Mouse (Mus musculus) megakaryocyte, embryonic 14.5 days (primary cell): ENCODE data around the gene Slc25a28.

Source experiments
- FLI1 ChIP-seq: IDR thresholded peaks from 2 replicates; pipeline ENCODE4 v1.6.1; 2012; ENCODE audit warnings: low read length, inconsistent platforms, mixed read lengths
- GATA1 ChIP-seq: IDR thresholded peaks from 3 replicates; pipeline ENCODE4 v1.6.1; 2012; ENCODE audit warnings: mixed read lengths, low read length, inconsistent platforms, borderline replicate concordance

DNA sequence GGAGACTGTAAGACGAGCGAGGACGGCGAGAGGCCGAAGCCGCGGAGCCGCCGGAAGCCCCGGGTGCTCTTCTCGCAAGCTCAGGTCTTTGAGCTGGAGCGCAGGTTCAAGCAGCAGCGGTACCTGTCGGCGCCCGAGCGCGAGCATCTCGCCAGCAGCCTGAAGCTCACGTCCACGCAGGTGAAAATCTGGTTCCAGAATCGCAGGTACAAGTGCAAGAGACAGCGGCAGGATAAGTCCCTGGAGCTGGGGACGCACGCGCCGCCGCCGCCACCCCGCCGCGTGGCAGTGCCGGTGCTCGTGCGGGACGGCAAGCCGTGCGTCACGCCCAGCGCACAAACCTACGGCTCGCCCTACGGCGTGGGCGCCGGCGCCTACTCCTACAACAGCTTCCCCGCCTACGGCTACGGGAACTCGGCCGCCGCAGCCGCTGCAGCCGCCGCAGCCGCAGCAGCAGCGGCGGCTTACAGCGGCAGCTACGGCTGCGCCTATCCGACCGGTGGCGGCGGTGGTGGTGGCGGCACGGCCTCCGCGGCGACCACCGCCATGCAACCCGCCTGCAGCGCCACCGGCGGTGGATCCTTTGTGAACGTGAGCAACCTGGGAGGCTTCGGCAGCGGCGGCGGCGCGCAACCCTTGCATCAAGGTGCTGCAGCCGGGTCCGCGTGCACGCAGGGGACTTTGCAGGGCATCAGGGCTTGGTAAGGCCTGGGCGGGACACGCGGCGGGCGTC, 60.2 kb downstream of the Slc25a28 start:
- TF ChIP-seq GATA1 = no peak
- no peak for TF ChIP-seq FLI1
